Mouse (Mus musculus) neural tube, postnatal 0 days (tissue): Measurements from ENCODE around the gene Rd3. TPM values are rescaled to one million over a fixed set of nuclear protein-coding genes. Genes with fewer than 3 reads are reported as not detected.

Experiments used
- microRNA-seq: library from miRNA; unstranded; fragments of <30 nt; microRNA quantifications from one replicate; pipeline ENCODE4, GENCODE M21; 2016
- polyA plus RNA-seq: library from polyadenylated mRNA; unstranded; fragments of >200 nt; fragmentation: Nextera tagmentation; extraction: Ambion mirVana; gene quantifications from 2 replicates; pipeline ENCODE4 v1.2.1, GENCODE M21; 2015

Rd3 gene
- 1.4 and 1.9 TPM in 2 replicates for polyA plus RNA-seq

DNA sequence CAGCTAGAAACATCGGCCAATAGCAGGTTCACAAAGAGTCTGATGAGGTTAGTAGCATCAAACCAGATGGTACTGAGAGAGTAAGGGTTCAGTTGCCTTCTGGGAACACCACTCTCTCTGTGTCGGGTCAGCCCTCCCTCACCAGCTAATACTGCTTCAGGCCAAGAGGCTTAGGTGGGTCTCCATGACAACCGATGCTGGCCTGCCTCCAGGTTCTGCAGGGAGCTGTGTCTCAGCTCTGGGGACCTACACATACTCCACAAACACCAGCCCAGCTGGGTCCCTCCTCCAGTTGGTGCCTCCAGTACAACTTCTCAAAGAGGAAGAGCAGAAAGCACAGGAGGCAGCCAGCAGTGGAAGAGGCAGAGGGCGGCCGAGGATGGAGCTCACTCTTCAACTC, at the start of gene Rd3:
Gene Rd3 (plus strand): TSS at position 184 of the 400 bp plus-strand sequence.

Small RNA genes within 50 kb of the gene (microRNA-seq; reads per million reads assigned to microRNA genes)
- not detected for gene Mir3473c

Other genes with a start within 250 kb of the Rd3 start
- gene Nek2, start 155.9 kb upstream of the Rd3 start, polyA plus RNA-seq, result 2.7 and 2.9 TPM in 2 replicates
- 5.4 and 6.0 TPM in 2 replicates for gene Slc30a1, start 70.6 kb upstream of the Rd3 start, polyA plus RNA-seq
- 2.6 and 2.9 TPM in 2 replicates for gene Traf5, start 115.2 kb downstream of the Rd3 start, polyA plus RNA-seq
- 50.9 and 59.0 TPM in 2 replicates for gene Rcor3, start 160.7 kb downstream of the Rd3 start, polyA plus RNA-seq
- gene Kcnh1, start 213.4 kb downstream of the Rd3 start, polyA plus RNA-seq, result 4.5 and 4.9 TPM in 2 replicates